Mouse (Mus musculus): Measurements from ENCODE around the gene Large1. TPM values are rescaled to one million over a fixed set of nuclear protein-coding genes. Genes with fewer than 3 reads are reported as not detected.
"Not testable (repeated sequence)": the region's sequence is repeated elsewhere in the genome, so short reads cannot be mapped to it uniquely, and the experiment has no call there.

Gene Large1
- polyA plus RNA-seq, 1 experiment from 2014 or later = 17.0 TPM

DNA sequence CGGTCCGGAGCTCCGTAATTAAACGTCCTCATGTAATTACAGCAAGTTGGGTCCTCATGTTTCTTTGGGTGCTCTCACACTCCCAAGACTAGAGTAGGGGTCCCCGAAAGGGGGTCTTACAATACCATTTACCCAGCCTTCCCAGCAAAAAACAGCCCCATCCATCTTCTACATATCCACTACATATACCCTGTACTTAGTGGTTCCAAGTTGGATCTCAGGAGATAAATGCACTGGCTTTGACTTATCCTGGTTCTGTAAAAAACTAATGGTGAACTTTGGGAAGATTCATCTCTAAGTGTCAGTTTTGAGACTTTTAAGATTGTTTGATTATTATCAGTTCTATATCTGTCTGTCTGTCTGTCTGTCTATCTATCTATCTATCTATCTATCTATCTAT, 252.3 kb downstream of the Large1 start:
- Histone ChIP-seq H3K36me3 (ENCODE audit: control insufficient read depth, insufficient read depth) (no peaks in the 10 kb centered on the region), H3K9ac (replicated peaks; ENCODE audit: low read depth, low read length) (no peak overlapping the region), H3K4me3 (replicated peaks; ENCODE audit: low read length) (no peak overlapping the region), H3K9me3 (ENCODE audit: control insufficient read depth, low read length) (no peaks in the 10 kb centered on the region), H3K27ac (ENCODE audit: low read length) (no peak overlapping the region), H3K4me1 (replicated peaks; ENCODE audit: control insufficient read depth, insufficient read depth, low read length) (no peaks in the 10 kb centered on the region), H3K27me3 (replicated peaks; ENCODE audit: control insufficient read depth, insufficient read depth, low read length) (no peaks in the 10 kb centered on the region), H3K4me2 (ENCODE audit: low read length) (no peak overlapping the region)
- 98% methylated on average over 5 of the region's 5 CpGs for WGBS
- ATAC-seq = no peak

DNA sequence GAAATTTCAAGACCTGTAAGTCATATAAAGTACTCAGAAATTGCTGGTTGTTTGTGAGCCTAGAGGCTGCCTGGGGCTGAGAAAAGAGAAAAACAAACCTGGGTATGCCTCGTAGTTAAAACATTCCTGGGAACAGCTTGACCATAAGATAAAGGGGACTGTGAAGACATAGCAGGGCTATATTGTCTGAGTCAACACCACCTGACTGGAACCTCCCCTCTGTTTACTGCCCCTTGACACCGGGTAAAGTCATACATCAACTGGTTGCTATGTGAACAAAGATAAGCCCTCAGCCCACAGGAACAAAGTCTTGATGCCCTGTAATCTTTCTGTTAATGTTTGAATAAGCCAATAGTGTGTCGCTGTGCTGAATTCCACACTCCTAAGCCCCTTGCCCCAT, 252.7 kb downstream of the Large1 start:
- not testable (repeated sequence) for H3K27me3 ChIP-seq (replicated peaks; ENCODE audit: control insufficient read depth, insufficient read depth, low read length); ATAC-seq
- 63% methylated on average over 3 of the region's 3 CpGs for WGBS

DNA sequence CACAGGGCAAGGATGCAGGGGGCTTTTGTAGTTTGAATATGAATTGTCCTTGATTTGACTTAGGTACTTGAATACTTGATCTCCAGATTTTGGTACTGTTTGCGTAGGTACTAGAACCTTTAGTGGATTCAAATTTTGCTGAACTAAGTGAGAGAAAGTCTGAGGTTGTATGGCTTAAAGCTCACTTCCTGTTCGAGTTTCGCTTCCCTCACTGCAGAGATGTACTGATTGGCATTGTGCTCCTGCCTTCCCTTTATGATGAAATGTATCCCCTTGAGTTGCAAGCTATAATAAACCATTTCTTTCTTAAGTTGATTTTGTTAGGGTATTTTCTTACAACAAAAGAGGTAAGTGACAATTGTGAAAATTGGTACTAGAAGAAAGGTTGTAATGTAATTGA, 253.8 kb downstream of the Large1 start:
- 92% methylated on average over 3 of the region's 3 CpGs for WGBS
- Histone ChIP-seq H3K9me3 (ENCODE audit: control insufficient read depth, low read length) (no peaks in the 10 kb centered on the region), H3K36me3 (ENCODE audit: control insufficient read depth, insufficient read depth) (no peaks in the 10 kb centered on the region), H3K4me1 (replicated peaks; ENCODE audit: control insufficient read depth, insufficient read depth, low read length) (no peaks in the 10 kb centered on the region), H3K9ac (replicated peaks; ENCODE audit: low read depth, low read length) (no peak overlapping the region), H3K4me3 (replicated peaks; ENCODE audit: low read length) (no peak overlapping the region), H3K27ac (ENCODE audit: low read length) (no peak overlapping the region), H3K4me2 (ENCODE audit: low read length) (no peak overlapping the region), H3K27me3 (replicated peaks; ENCODE audit: control insufficient read depth, insufficient read depth, low read length) (no peaks in the 10 kb centered on the region)
- no peak for ATAC-seq

More for the DNA sequence above, 252.7 kb downstream of the Large1 start:
- H3K4me1 ChIP-seq (replicated peaks; ENCODE audit: control insufficient read depth, insufficient read depth, low read length); H3K4me2 ChIP-seq (ENCODE audit: low read length); H3K4me3 ChIP-seq (replicated peaks; ENCODE audit: low read length); H3K27ac ChIP-seq (ENCODE audit: low read length); H3K9me3 ChIP-seq (ENCODE audit: control insufficient read depth, low read length); H3K36me3 ChIP-seq (ENCODE audit: control insufficient read depth, insufficient read depth); H3K9ac ChIP-seq (replicated peaks; ENCODE audit: low read depth, low read length): not testable (repeated sequence)

DNA sequence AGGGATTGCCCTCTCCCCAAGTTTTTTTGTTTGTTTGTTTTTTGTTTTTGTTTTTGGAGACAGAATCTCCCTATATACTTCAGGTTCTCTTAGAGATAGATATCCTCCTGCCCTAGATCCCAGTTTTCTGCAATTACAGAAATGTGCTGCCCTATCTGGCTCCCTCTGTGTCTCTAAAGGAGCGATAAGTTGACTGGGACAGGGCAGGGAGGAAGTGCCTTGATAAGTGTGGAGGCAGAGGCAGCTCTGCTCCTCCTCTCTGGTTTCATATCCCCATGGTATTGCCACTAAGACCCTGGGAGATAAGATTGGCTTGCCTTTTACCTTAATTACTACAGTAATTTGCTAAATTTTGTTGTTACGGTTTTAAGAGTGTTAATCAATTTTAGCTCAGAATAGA, 256.4 kb downstream of the Large1 start:
- Histone ChIP-seq H3K27me3 (replicated peaks; ENCODE audit: control insufficient read depth, insufficient read depth, low read length) (no peaks in the 10 kb centered on the region), H3K4me2 (ENCODE audit: low read length) (no peak overlapping the region), H3K9me3 (ENCODE audit: control insufficient read depth, low read length) (no peaks in the 10 kb centered on the region), H3K4me3 (replicated peaks; ENCODE audit: low read length) (no peak overlapping the region), H3K4me1 (replicated peaks; ENCODE audit: control insufficient read depth, insufficient read depth, low read length) (no peaks in the 10 kb centered on the region), H3K36me3 (ENCODE audit: control insufficient read depth, insufficient read depth) (no peaks in the 10 kb centered on the region), H3K9ac (replicated peaks; ENCODE audit: low read depth, low read length) (no peak overlapping the region), H3K27ac (ENCODE audit: low read length) (no peak overlapping the region)
- WGBS = 94% methylated on average over 2 of the region's 2 CpGs
- no peak for ATAC-seq

DNA sequence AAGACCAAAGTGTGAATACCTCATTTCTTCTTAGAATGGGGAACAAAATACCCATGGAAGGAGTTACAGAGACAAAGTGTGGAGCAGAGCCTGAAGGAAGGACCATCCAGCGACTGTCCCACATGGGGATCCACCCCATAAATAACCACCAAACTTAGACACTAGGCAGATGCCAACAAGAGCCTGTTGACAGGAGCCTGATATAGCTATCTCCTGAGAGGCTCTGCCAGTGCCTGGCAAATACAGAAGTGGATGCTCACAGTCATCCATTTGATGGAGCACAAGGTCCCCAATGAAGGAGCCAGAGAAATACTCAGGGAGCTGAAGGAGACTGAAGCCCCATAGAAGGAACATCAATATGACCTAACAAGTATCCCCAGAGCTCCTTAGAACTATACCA, 275.6 kb downstream of the Large1 start:
- not testable (repeated sequence) for H3K4me3 ChIP-seq (replicated peaks; ENCODE audit: low read length); ATAC-seq; H3K27me3 ChIP-seq (replicated peaks; ENCODE audit: control insufficient read depth, insufficient read depth, low read length); H3K27ac ChIP-seq (ENCODE audit: low read length); H3K9me3 ChIP-seq (ENCODE audit: control insufficient read depth, low read length); H3K4me2 ChIP-seq (ENCODE audit: low read length); H3K36me3 ChIP-seq (ENCODE audit: control insufficient read depth, insufficient read depth); H3K4me1 ChIP-seq (replicated peaks; ENCODE audit: control insufficient read depth, insufficient read depth, low read length); H3K9ac ChIP-seq (replicated peaks; ENCODE audit: low read depth, low read length)
- WGBS = 92% methylated on average over 1 of the region's 1 CpGs

DNA sequence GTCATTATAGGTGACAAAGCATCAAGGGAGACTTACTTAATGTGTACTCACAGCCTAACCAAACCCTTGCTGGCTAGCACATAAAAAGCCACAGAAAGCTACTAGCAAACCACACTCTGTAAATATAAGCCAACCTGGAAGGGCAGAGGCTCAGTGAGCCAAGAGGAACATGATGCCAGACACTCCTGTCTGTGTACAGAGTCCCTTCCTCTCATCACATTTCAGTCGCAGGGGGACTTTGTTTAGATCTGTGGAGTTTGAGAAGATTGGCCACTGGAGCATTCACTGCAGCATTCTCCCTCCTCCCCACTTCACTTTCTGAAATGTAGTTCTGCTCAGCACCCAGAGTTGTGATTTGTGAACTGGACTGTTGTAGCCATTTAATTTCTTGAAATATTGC, 291.9 kb downstream of the Large1 start:
- Histone ChIP-seq H3K9ac (replicated peaks; ENCODE audit: low read depth, low read length) (no peak overlapping the region), H3K4me1 (replicated peaks; ENCODE audit: control insufficient read depth, insufficient read depth, low read length) (peaks cover 5% of the 10 kb centered on the region; the same call in 1 of the 2 replicates), H3K27ac (ENCODE audit: low read length) (no peak overlapping the region), H3K27me3 (replicated peaks; ENCODE audit: control insufficient read depth, insufficient read depth, low read length) (no peaks in the 10 kb centered on the region), H3K9me3 (ENCODE audit: control insufficient read depth, low read length) (no peaks in the 10 kb centered on the region), H3K4me2 (ENCODE audit: low read length) (no peak overlapping the region), H3K36me3 (ENCODE audit: control insufficient read depth, insufficient read depth) (no peaks in the 10 kb centered on the region), H3K4me3 (replicated peaks; ENCODE audit: low read length) (no peak overlapping the region)
- WGBS = 67% methylated on average over 1 of the region's 1 CpGs
- no peak for ATAC-seq

DNA sequence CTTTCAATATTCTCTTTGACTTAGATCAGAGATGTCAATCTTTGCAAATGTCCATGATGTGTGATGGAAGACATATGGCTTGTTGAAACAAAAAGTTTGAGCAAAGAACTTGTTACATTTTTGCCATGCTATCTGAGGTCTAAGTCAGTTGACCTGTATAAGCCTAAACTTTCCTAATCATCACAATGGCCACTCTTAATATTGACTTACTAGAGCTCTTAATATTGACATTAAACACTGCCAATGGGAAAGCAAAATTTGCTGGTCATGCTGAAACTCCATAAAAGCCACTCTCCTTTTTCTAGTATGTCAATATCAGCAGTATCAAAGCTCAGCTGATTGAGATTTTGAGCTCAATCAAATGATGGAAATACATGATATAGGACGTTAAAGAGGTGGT, 298.6 kb downstream of the Large1 start:
- Histone ChIP-seq H3K9me3 (ENCODE audit: control insufficient read depth, low read length) (no peaks in the 10 kb centered on the region), H3K36me3 (ENCODE audit: control insufficient read depth, insufficient read depth) (no peaks in the 10 kb centered on the region), H3K4me3 (replicated peaks; ENCODE audit: low read length) (no peak overlapping the region), H3K27me3 (replicated peaks; ENCODE audit: control insufficient read depth, insufficient read depth, low read length) (no peaks in the 10 kb centered on the region), H3K9ac (replicated peaks; ENCODE audit: low read depth, low read length) (no peak overlapping the region), H3K27ac (ENCODE audit: low read length) (no peak overlapping the region), H3K4me2 (ENCODE audit: low read length) (no peak overlapping the region), H3K4me1 (replicated peaks; ENCODE audit: control insufficient read depth, insufficient read depth, low read length) (no peaks in the 10 kb centered on the region)
- 83% methylated on average over 1 of the region's 1 CpGs for whole genome bisulfite sequencing
- ATAC-seq = no peak

DNA sequence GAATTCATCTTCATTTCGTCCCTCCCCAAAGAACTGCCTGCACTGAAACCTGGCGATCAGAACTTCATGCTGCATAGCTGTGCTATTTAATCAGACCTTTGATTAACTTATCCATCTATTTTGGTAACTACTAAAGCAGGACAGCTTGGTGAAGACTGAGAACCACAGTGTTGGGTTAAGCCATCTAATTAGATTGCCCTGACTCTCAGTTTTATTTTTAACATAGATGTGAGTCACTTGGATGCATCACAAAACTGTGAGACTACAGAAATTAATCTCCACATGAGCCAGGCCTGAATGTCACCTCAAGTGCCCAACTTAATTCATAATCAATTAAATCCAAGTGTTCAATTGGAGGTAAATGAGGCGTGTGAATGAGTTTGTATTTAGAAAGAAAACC, 299.5 kb downstream of the Large1 start:
- no peaks in the 10 kb centered on the region for H3K36me3 ChIP-seq (ENCODE audit: control insufficient read depth, insufficient read depth)
- H3K4me3 ChIP-seq (replicated peaks; ENCODE audit: low read length) = no peak overlapping the region
- 80% methylated on average over 3 of the region's 3 CpGs for WGBS
- no peaks in the 10 kb centered on the region for H3K27me3 ChIP-seq (replicated peaks; ENCODE audit: control insufficient read depth, insufficient read depth, low read length)
- H3K9me3 ChIP-seq (ENCODE audit: control insufficient read depth, low read length) = no peaks in the 10 kb centered on the region
- H3K4me2 ChIP-seq (ENCODE audit: low read length) = no peak overlapping the region
- no peak for ATAC-seq
- no peak overlapping the region for H3K9ac ChIP-seq (replicated peaks; ENCODE audit: low read depth, low read length)
- H3K4me1 ChIP-seq (replicated peaks; ENCODE audit: control insufficient read depth, insufficient read depth, low read length) = no peaks in the 10 kb centered on the region
- no peak overlapping the region for H3K27ac ChIP-seq (ENCODE audit: low read length)

DNA sequence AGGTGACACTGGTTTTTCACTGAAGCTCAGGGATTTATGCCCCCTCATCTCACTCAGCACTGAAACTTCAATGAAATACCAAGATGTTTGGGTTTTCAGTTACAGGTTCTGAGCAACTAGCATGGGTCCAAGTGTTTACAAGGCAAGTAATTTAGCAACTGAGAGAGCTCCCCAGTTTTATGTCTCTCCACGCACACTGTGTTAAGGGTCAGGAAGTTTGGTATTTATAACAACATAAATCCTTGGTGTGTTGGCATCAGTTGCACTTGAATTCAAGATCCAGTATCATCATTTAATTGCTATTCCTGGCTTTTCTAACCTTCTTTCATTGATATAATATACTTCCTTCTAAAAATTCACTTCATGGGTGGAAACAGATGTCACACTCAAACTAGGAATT, 300.9 kb downstream of the Large1 start:
- Histone ChIP-seq H3K4me1 (replicated peaks; ENCODE audit: control insufficient read depth, insufficient read depth, low read length) (no peaks in the 10 kb centered on the region), H3K4me2 (ENCODE audit: low read length) (no peak overlapping the region), H3K27me3 (replicated peaks; ENCODE audit: control insufficient read depth, insufficient read depth, low read length) (no peaks in the 10 kb centered on the region), H3K4me3 (replicated peaks; ENCODE audit: low read length) (no peak overlapping the region), H3K27ac (ENCODE audit: low read length) (no peak overlapping the region), H3K9me3 (ENCODE audit: control insufficient read depth, low read length) (no peaks in the 10 kb centered on the region), H3K36me3 (ENCODE audit: control insufficient read depth, insufficient read depth) (no peaks in the 10 kb centered on the region), H3K9ac (replicated peaks; ENCODE audit: low read depth, low read length) (no peak overlapping the region)
- 95% methylated on average over 1 of the region's 1 CpGs for WGBS
- no peak for ATAC-seq

DNA sequence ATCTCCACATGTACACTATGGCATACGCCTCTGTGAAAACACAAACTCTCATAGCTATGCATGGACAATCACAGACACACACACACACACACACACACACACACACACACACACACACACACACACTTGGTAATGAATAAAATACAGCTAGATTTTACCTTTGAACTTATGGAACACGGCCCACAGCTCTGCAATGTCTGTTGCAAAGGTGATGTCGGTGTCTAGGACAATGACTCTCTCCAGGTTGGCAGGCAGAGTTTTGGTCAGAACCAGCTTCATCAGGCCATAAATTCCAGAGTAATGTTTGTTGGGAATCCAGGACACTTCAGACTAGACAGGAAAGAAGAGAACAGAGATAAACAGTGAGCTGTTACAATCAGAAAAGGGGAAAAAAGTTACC, 305.2 kb downstream of the Large1 start:
- H3K4me2 ChIP-seq (ENCODE audit: low read length) = no peak overlapping the region
- no peaks in the 10 kb centered on the region for H3K9me3 ChIP-seq (ENCODE audit: control insufficient read depth, low read length)
- H3K9ac ChIP-seq (replicated peaks; ENCODE audit: low read depth, low read length) = no peak overlapping the region
- H3K4me1 ChIP-seq (replicated peaks; ENCODE audit: control insufficient read depth, insufficient read depth, low read length) = no peaks in the 10 kb centered on the region
- no peak overlapping the region for H3K4me3 ChIP-seq (replicated peaks; ENCODE audit: low read length)
- ATAC-seq = no peak
- no peaks in the 10 kb centered on the region for H3K27me3 ChIP-seq (replicated peaks; ENCODE audit: control insufficient read depth, insufficient read depth, low read length)
- WGBS = 96% methylated on average over 3 of the region's 3 CpGs
- H3K27ac ChIP-seq (ENCODE audit: low read length) = no peak overlapping the region
- H3K36me3 ChIP-seq (ENCODE audit: control insufficient read depth, insufficient read depth) = no peaks in the 10 kb centered on the region

Measured in forebrain, embryonic 16.5 days (tissue).